Mouse (Mus musculus): ENCODE measurements around the gene Tert.

- TF ChIP-seq POLR2A (IDR thresholded peaks at IDR 0.05; ENCODE audit: extremely low read depth, insufficient read depth, low read length) (no peak), CTCF (IDR thresholded peaks at IDR 0.05; ENCODE audit: low read depth, low read length) (peak; percentile 75)
Measured at GRCm38 (mm10) chr13:73646397-73647087, 19.8 kb downstream of the Tert start.
